In the genomic region with DNA sequence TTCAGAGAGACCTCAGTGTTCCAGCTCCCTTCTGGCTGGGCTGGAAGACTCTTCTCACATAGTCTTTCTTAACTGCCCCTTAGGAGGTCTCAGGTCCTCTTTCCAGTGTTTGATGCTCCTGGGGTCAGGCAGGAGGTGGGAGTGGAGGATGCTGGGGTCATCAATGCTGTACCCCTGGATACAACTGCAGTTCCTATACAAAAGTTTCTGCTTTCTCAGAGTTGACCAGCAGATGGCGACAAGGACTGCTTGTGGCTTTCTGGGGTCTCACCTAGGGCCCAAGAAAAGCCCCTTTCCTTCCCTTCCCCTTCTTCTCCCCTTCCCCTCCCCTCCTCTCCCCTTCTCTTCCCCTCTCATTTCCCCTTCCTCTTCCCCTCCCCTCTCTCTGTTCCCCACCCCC, we compare ENCODE assay signal across 9 mouse cellular contexts. TPM values are rescaled to one million over a fixed set of nuclear protein-coding genes. Genes with fewer than 3 reads are reported as not detected.
DNase-seq lines count a peak whose midpoint lies in the region; ATAC-seq and TF ChIP-seq lines count a peak whose summit lies in the region.
"Had no signal": no experiment of that assay in that cellular context is flagged by ENCODE, and none has a peak within 500 bp of the region (broad histone marks: within the 10 kb centered on the region; RNA-seq: fewer than 3 reads in every experiment).

No protein-coding gene starts in this region.

- no peaks in the 10 kb centered on the region for H3K27me3 ChIP-seq in heart, embryonic 11.5 days (ENCODE audit: control insufficient read depth, insufficient read depth, low read length)
- no peaks in the 10 kb centered on the region for H3K27me3 ChIP-seq in testis, adult 2 months (ENCODE audit: control insufficient read depth, insufficient read depth, low read length)
- H3K27me3 ChIP-seq: neural tube, embryonic 13.5 days had no signal

- H3K36me3 ChIP-seq in heart, embryonic 11.5 days (ENCODE audit: control insufficient read depth, insufficient read depth, low read length) = no peaks in the 10 kb centered on the region
- no peaks in the 10 kb centered on the region for H3K36me3 ChIP-seq in testis, adult 2 months (ENCODE audit: control insufficient read depth, insufficient read depth, low read length)
- H3K36me3 ChIP-seq: neural tube, embryonic 13.5 days had no signal

- no peak for ATAC-seq in heart, embryonic 11.5 days (replicated peaks; ENCODE audit: insufficient number of reproducible peaks, low FRiP score, low TSS enrichment)

- 0% methylated on average over 1 of the region's 1 CpGs for WGBS in heart, embryonic 11.5 days (ENCODE audit: insufficient replicate concordance)

- TF ChIP-seq CTCF in testis, adult 2 months (IDR thresholded peaks at IDR 0.05; ENCODE audit: control insufficient read depth, insufficient read depth, insufficient replicate concordance, low read depth, low read length) = peak; percentile 22; the same call in 1 of the 2 replicates
- TF ChIP-seq CTCF in cortical plate, adult 2 months (IDR thresholded peaks at IDR 0.05; ENCODE audit: extremely low read depth, insufficient read depth, low read length) = peak; percentile 65

- peak; percentile 63 for DNase-seq in heart, postnatal 4 days
- DNase-seq in testis, postnatal 14 days (ENCODE audit: low spot score) = no peak
- DNase-seq in lung, postnatal 36 days = peak; percentile 77
- no peak for DNase-seq in frontal cortex, postnatal 25 days (ENCODE audit: low spot score in 2 of 2)
- DNase-seq in gastrocnemius, postnatal 25 days = no peak

- no peaks in the 10 kb centered on the region for H3K9me3 ChIP-seq in heart, embryonic 11.5 days (replicated peaks; ENCODE audit: control insufficient read depth, low read length)
- H3K9me3 ChIP-seq: neural tube, embryonic 13.5 days had no signal

- no peak overlapping the region for H3K4me3 ChIP-seq in heart, embryonic 11.5 days (ENCODE audit: low read depth, low read length)
- H3K4me3 ChIP-seq in testis, adult 2 months (ENCODE audit: control insufficient read depth, low read depth, low read length) = no peak overlapping the region
- H3K4me3 ChIP-seq in cortical plate, adult 2 months (ENCODE audit: insufficient read depth, low read length) = no peak overlapping the region
- H3K4me3 ChIP-seq: neural tube, embryonic 13.5 days had no signal

- H3K4me2 ChIP-seq in heart, embryonic 11.5 days = no peak overlapping the region
- H3K4me2 ChIP-seq: neural tube, embryonic 13.5 days had no signal

- H3K9ac ChIP-seq in heart, embryonic 11.5 days (ENCODE audit: low read depth, low read length) = no peak overlapping the region
- H3K9ac ChIP-seq: neural tube, embryonic 13.5 days had no signal

- no peak for TF ChIP-seq POLR2A in testis, adult 2 months (IDR thresholded peaks at IDR 0.05; ENCODE audit: control insufficient read depth, low read depth, low read length)
- no peak for TF ChIP-seq POLR2A in cortical plate, adult 2 months (IDR thresholded peaks at IDR 0.05; ENCODE audit: extremely low read depth, insufficient read depth, low read length)

- no peak overlapping the region for H3K27ac ChIP-seq in heart, embryonic 11.5 days (ENCODE audit: low read depth, low read length)
- no peak overlapping the region for H3K27ac ChIP-seq in testis, adult 2 months (ENCODE audit: control insufficient read depth, insufficient read depth, low read depth, low read length)
- H3K27ac ChIP-seq in cortical plate, adult 2 months (ENCODE audit: insufficient read depth, low read length) = no peak overlapping the region
- H3K27ac ChIP-seq: neural tube, embryonic 13.5 days had no signal

- peaks cover 4% of the 10 kb centered on the region for H3K4me1 ChIP-seq in heart, embryonic 11.5 days (ENCODE audit: control insufficient read depth, insufficient read depth, low read length)
- H3K4me1 ChIP-seq in testis, adult 2 months (ENCODE audit: control insufficient read depth, insufficient read depth, low read length) = no peaks in the 10 kb centered on the region
- no peaks in the 10 kb centered on the region for H3K4me1 ChIP-seq in cortical plate, adult 2 months (ENCODE audit: control insufficient read depth, insufficient read depth, low read length)
- H3K4me1 ChIP-seq: neural tube, embryonic 13.5 days had no signal

RNA-seq across cellular contexts. Expression of a gene that starts 9.3 kb away (rescaled TPM):
- total RNA-seq in heart, postnatal 4 days (2021) = under 1 TPM; 0.79 to 0.83 TPM
- 0.84 and 1.4 TPM in 2 replicates for polyA plus RNA-seq in heart, embryonic 11.5 days (2014; fragmentation: Nextera tagmentation; extraction: Ambion mirVana)
- polyA plus RNA-seq in testis, adult 2 months (2012; rRNA removed) = 0.06 and 0.17 TPM in 2 replicates
- 0.81 and 0.88 TPM in 2 replicates for polyA plus RNA-seq in cortical plate, adult 2 months (2012; rRNA removed)
- under 1 TPM; 0.43 to 0.72 TPM for total RNA-seq in gastrocnemius, postnatal 25 days (2021)

RNA-seq across cellular contexts. Expression of a gene that starts 29.6 kb away (rescaled TPM):
- total RNA-seq in heart, postnatal 4 days (2021) = 10 to 100 TPM; 11.9 to 12.1 TPM
- 21.8 and 23.0 TPM in 2 replicates for polyA plus RNA-seq in heart, embryonic 11.5 days (2014; fragmentation: Nextera tagmentation; extraction: Ambion mirVana)
- polyA plus RNA-seq in testis, adult 2 months (2012; rRNA removed) = 0.36 and 2.6 TPM in 2 replicates
- 4.2 and 4.3 TPM in 2 replicates for polyA plus RNA-seq in cortical plate, adult 2 months (2012; rRNA removed)
- total RNA-seq in gastrocnemius, postnatal 25 days (2021) = 10 to 100 TPM; 31.2 to 47.0 TPM

RNA-seq across cellular contexts. Expression of a gene that starts 53.6 kb away (rescaled TPM):
- total RNA-seq in heart, postnatal 4 days (2021) = under 1 TPM; 0.19 to 0.32 TPM
- polyA plus RNA-seq in heart, embryonic 11.5 days (2014; fragmentation: Nextera tagmentation; extraction: Ambion mirVana) = 1.7 and 2.4 TPM in 2 replicates
- polyA plus RNA-seq in testis, adult 2 months (2012; rRNA removed) = 0.05 TPM in 1 of 2 replicates, not detected in the other
- polyA plus RNA-seq in cortical plate, adult 2 months (2012; rRNA removed) = 0.08 and 0.13 TPM in 2 replicates
- under 1 TPM in 1 of 2 experiments, not detected in 1; 0.19 TPM for total RNA-seq in gastrocnemius, postnatal 25 days (2021)

Comparison
In these comparisons a context has a peak if more than half of its experiments do, and no peak if none do; other contexts are left out.
1. DNase-seq: peak in heart, postnatal 4 days (single experiment) and lung, postnatal 36 days (single experiment); none in testis, postnatal 14 days (single experiment), frontal cortex, postnatal 25 days (0 of 2) and gastrocnemius, postnatal 25 days (single experiment).